Mouse (Mus musculus) urinary bladder, postnatal 10 days (tissue): Measurements from ENCODE around the gene Cadps.

Experiments used
- DNase-seq: peaks from one replicate; pipeline ENCODE4 v3.0.0; 2022; ENCODE audit warnings: low spot score

The Cadps gene

DNA sequence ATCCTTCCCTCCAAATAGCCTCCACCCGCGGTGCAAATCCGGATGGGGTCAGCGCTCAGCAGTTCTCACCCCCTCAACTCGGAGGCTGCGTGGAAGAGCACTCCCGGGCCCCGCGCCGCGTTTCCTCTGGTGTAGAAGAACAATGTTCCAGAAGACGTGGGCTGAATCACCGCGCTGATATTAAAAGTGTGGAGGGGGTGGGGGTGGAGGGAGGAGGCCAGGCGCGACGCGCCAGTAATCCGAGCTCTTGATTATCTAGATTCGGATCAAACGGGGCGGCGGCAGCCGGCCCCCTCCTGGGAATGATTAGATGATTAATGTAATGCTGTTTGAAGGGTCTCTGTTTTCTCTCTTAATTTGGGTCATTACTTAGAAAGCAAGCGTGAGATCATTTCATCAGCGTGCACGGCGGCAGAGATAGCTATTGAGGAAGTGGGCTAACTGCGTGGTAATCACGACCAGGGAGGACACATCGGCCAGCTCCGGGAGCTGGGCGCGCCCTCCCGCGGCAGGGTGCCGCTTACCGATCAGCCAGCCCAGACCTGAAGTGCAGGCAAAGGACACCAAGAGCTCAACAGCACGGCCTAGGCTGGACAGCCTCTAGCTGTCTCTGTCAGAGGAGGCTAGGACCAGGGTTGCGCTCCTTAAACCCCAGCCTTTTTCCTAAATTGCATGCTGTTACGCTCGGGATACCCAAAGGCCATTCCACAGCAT is 481.6 kb downstream of the Cadps start:
- DNase-seq = no peak

DNA sequence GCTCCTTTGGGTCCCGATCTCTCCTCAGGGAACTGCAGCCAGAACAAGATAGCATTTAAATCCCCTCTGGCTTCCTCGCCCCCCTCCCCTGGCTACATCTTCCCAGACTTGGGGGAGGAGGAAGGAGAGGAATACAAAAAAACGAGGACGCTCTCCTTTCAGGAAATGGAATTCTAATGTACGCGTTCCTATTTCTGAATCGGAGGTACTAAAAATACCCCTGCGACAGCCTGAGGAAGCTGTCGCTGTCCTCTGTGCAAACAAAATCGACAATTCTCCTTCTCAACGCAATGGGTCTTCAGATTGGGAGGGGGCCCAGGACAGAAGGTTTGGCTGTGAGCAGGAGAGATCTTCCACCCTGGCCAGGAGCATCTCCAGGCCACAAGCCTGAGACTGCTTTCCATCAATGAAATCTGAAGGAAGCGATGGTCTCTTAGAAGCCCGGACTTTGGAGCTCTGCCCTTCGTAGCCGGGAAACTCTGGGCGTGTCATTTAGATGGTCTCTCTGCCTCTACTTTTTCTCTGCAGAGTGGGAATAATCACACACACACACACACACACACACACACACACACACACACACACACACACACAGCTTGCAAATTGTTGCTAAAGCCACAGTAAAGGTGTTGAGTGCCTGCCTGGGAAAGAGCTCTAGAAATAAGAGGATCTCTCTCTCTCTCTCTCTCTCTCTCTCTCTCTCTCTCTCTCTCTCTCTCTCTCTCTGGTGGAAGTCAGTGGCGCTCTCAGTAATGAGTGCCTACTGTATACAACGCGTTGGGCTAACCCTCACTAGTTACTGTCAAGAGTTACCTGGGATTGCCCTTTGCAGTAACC is 482.4 kb downstream of the Cadps start:
- no peak for DNase-seq

DNA sequence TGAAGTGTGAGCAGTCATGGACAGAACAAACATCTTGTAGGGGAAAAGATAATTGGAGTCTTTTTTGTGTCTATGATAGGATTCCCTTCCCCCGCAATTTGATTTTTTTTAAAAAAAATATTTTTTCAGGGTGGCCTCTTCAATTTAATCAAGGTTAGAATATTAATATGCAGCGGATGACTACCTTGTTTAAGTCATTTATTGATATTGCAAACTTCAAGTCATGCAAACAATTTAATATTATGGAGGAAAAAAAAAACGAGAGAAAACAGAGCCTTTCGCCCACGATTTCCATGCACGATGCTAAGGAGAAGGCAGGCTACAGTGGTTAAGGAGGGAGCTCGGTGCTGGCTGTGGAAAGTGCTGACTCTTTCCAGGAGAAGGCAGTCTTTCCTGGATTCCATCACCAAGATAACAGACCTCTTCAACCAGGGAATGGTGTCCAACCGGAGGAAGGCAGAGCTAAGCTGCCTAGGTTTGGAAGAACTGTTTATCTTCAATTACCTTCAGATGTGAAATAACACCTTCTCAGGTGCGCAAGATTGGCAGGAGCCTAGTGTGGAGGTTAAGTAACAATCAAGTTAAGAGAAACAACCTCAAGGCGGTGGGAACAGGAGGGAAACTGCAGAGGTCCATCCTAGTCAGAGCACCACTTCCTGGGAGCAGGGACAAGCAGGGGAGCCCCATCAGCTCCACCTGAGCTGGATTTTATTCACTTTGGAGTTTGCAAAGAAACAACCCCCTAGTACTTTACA is 483.9 kb downstream of the Cadps start:
- DNase-seq = no peak

- no peak for DNase-seq
Observed at GRCm38 (mm10) chr14:12337998-12338809, 484.7 kb downstream of the Cadps start.

DNA sequence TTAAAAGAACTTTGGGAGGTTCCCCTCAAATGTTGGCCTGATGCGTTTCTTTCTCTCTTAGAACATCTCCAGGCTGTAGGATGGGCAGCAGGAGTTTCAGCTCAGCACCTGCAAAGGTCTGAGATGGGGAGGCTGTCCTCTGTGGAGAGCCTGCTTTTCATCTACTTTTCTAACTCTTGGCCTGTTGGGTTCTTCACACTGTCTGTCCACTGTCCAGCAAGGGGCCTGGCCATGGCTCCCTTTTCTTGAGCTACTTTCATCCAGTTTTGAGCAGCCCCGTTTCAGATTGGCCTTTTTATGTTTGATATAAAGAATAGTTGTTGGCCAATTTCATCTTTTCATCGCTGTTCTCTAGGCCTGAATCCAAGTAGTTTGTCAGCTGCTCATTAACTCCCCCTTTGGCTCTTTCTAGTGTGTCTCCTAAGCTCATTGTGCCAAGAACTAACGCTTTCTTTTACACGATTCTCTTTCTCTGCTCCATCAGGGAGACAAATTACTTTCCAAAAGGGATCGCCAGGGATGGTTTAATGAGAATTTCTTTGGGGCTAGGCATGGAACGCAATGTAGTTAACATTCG is 485.4 kb downstream of the Cadps start:
- no peak for DNase-seq

GRCm38 (mm10) chr14:12334925-12335324 is 488.0 kb downstream of the Cadps start:
- DNase-seq = no peak

DNA sequence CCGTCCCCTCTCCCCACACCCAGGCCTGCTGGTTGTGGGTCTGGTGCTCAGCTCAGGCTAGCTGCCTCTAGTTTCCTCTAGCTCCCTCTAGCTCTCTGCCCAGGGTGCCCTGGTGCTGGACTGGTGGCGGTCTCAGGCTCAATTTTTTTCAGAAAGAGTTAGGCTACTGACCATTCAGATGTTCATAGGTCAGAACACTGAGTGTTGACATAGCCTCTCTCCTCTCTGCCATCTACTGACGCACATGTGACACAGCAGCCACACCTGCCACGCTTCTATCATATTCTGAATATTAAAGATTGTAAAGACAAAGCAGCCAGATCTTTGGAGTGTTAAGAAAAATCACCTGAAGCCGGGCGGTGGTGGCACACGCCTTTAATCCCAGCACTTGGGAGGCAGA is 489.3 kb downstream of the Cadps start:
- no peak for DNase-seq
